Mouse (Mus musculus) cerebellum, adult 9-10 months (tissue): ENCODE measurements around the gene Eml1.

ENCODE experiments used
- DNase-seq: peaks from one replicate; pipeline ENCODE4 v3.0.0; 2022

Eml1 gene

DNA sequence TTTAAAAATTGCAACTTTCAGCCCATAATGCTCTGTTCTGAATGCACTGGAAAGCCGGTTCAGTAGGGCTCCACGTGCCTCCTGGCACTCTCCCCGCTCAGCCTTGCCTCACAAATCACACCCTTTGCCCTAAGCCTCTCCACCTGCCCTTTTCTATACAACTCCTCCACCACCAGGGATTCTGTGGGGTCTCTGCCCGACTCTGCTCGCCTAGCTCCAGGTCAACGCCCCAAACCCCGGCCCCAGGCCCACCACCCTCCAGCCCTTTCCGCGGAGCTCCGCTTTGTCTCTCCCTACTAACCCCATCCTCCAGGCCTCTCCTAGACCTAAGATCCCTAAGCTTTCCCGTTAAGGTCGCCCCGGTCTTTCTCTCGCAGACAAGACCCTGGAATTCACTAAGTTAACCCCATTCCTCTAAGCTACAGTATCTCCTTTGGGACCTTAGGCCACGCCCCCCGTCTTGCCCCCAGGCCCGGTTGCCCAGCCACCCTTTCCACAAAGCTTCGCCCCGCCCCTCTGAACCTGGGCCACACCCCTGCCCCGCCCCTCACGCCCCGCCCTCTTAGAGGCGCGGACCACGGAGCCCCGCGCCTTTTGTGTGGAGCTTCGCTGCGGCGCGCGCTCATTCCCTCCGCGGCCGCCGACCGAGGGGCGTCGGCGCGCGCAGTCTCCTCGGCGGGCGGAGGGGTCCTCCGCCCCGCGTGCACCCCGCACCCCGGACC is 183.5 kb downstream of the Eml1 start, which contains the start of gene Evl:
Evl (plus strand) TSS at position 601 of the 722 bp plus-strand sequence.
- peak; percentile 83 for DNase-seq

GRCm38 (mm10) chr12:108554861-108555556 is 184.3 kb downstream of the Eml1 start:
- DNase-seq = peak; percentile 40

DNA sequence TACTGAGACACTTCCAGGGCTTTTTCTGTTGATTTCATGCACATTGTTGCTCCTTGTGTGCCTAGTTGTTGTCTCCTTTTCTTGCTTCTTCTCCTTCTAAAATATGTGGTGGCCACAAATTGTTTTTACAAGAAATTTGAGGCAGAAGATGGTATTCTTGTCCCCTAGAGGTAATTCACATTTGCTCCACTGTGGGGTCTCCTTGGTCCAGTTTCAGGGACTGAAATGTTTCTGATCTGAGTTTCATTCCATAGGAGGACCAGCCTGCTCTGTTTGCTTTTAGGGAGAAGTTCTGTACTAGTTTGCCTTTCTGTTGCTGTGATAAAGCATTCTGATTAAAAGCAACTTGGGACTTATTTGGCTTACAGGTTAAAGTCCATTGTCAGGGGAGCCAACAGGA is 187.4 kb downstream of the Eml1 start:
- no peak for DNase-seq

GRCm38 (mm10) chr12:108563238-108563637 is 192.5 kb downstream of the Eml1 start:
- no peak for DNase-seq

GRCm38 (mm10) chr12:108564910-108565506 is 194.3 kb downstream of the Eml1 start:
- DNase-seq = no peak

- no peak for DNase-seq
Observed at GRCm38 (mm10) chr12:108579156-108579871, 208.6 kb downstream of the Eml1 start.

GRCm38 (mm10) chr12:108583775-108584174 is 213.0 kb downstream of the Eml1 start:
- DNase-seq = peak; percentile 67
